Mouse (Mus musculus): ENCODE results near the gene Csta1. TPM values are rescaled to one million over a fixed set of nuclear protein-coding genes. Genes with fewer than 3 reads are reported as not detected.
"Not testable (repeated sequence)": the region's sequence is repeated elsewhere in the genome, so short reads cannot be mapped to it uniquely, and the experiment has no call there.

Csta1 gene
- total RNA-seq (2021), result not detected in 2 replicates
- long read RNA-seq, result 0 reads

- DNase-seq, result no peak
These were observed at the start of gene Csta1 for GRCm38 (mm10) chr16:36131141-36131540. TSS of gene Csta1 (minus strand) at chr16:36131241.

- no peak for DNase-seq
These were observed 48.9 kb upstream of the Csta1 start for GRCm38 (mm10) chr16:36179910-36180309.

GRCm38 (mm10) chr16:36176108-36176507 lies 45.1 kb upstream of the Csta1 start:
- no peak for DNase-seq

GRCm38 (mm10) chr16:36167841-36168240 lies 36.8 kb upstream of the Csta1 start:
- DNase-seq, result not testable (repeated sequence)

GRCm38 (mm10) chr16:36156402-36156975 lies 25.4 kb upstream of the Csta1 start, which contains the start of gene Stfa2l1:
TSS of gene Stfa2l1 (plus strand) at chr16:36156811.
- DNase-seq, result no peak

- no peak for DNase-seq
These were observed 7.2 kb upstream of the Csta1 start for GRCm38 (mm10) chr16:36138201-36138600.

- no peak for DNase-seq
These were observed 2.9 kb downstream of the Csta1 start for GRCm38 (mm10) chr16:36128092-36128491.

GRCm38 (mm10) chr16:36115751-36116150 lies 15.3 kb downstream of the Csta1 start:
- not testable (repeated sequence) for DNase-seq

GRCm38 (mm10) chr16:36111486-36111885 lies 19.6 kb downstream of the Csta1 start:
- DNase-seq, result not testable (repeated sequence)

GRCm38 (mm10) chr16:36102211-36102610 lies 28.8 kb downstream of the Csta1 start:
- no peak for DNase-seq

- no peak for DNase-seq
These were observed 29.5 kb downstream of the Csta1 start for GRCm38 (mm10) chr16:36101526-36101925.

- DNase-seq, result not testable (repeated sequence)
These were observed 33.1 kb downstream of the Csta1 start for GRCm38 (mm10) chr16:36097813-36098499.

GRCm38 (mm10) chr16:36094079-36094478 lies 37.0 kb downstream of the Csta1 start:
- DNase-seq, result no peak

GRCm38 (mm10) chr16:36090785-36091509 lies 40.1 kb downstream of the Csta1 start:
- DNase-seq, result no peak

GRCm38 (mm10) chr16:36089850-36090616 lies 41.0 kb downstream of the Csta1 start:
- DNase-seq, result no peak

GRCm38 (mm10) chr16:36089065-36089464 lies 42.0 kb downstream of the Csta1 start:
- DNase-seq, result no peak

GRCm38 (mm10) chr16:36087846-36088245 lies 43.2 kb downstream of the Csta1 start:
- no peak for DNase-seq

GRCm38 (mm10) chr16:36079916-36080315 lies 51.1 kb downstream of the Csta1 start:
- DNase-seq, result no peak

- no peak for DNase-seq
These were observed 56.3 kb downstream of the Csta1 start for GRCm38 (mm10) chr16:36074772-36075171.

GRCm38 (mm10) chr16:36072410-36073011 lies 58.5 kb downstream of the Csta1 start:
- DNase-seq, result no peak

- DNase-seq, result peak; percentile 96
These were observed 59.3 kb downstream of the Csta1 start, which contains the start of the genes Fam162a and Ccdc58 for GRCm38 (mm10) chr16:36071450-36072379. TSS of gene Fam162a (minus strand) at chr16:36071594. TSS of gene Ccdc58 (plus strand) at chr16:36071685.

Data from adrenal gland, postnatal 25 days (tissue).